Comparison of ENCODE assay signal across 16 mouse cellular contexts in the genomic region with DNA sequence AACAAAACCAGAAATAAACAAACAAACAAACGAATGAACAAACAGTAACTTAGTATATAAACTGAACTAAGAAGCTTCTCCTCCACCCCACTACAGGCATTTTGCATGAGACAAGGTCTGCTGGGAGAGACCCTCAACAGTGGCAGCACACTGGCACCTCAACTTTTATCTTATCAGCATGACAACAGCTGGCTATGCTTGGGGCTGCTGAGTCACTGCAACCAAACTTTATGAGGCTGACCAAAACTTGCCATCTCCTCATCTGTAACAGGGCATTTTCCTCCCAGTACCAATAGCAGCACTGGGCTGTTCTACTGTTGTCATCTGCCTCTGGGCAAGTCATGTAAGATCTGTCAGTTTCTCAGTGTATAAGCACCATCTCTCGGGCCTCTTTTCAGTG. TPM values are rescaled to one million over a fixed set of nuclear protein-coding genes. Genes with fewer than 3 reads are reported as not detected.
DNase-seq lines count a peak whose midpoint lies in the region; ATAC-seq and TF ChIP-seq lines count a peak whose summit lies in the region.
"Had no signal": no experiment of that assay in that cellular context is flagged by ENCODE, and none has a peak within 500 bp of the region (broad histone marks: within the 10 kb centered on the region; RNA-seq: fewer than 3 reads in every experiment).

No protein-coding gene starts in this region.

- intact Hi-C loops in heart, adult 2 months (cut with DNase I), result loop anchor here (10.0 kb wide), 1 partner anchor 984 kb away; the partner anchor contains the start of gene Rpl38

- peak overlapping the region; percentile 95 for H3K4me3 ChIP-seq in heart, embryonic 13.5 days
- no peak overlapping the region for H3K4me3 ChIP-seq in heart, adult 2 months
- H3K4me3 ChIP-seq in liver, embryonic 11.5 days (ENCODE audit: low read depth, low read length), result peak overlapping the region; percentile 73
- no peak overlapping the region for H3K4me3 ChIP-seq in thymus, adult 2 months (ENCODE audit: control insufficient read depth, insufficient read depth, low read length)
- H3K4me3 ChIP-seq: heart, embryonic 15.5 days; hindbrain, embryonic 15.5 days; layer of hippocampus, adult 2 months had no signal

- no peak for TF ChIP-seq EP300 in heart, adult 2 months (IDR thresholded peaks at IDR 0.05; ENCODE audit: insufficient read depth, low read depth, low read length)

- peak overlapping the region; percentile 82 for H3K4me2 ChIP-seq in heart, embryonic 13.5 days
- H3K4me2 ChIP-seq in liver, embryonic 11.5 days, result peak overlapping the region; percentile 77
- H3K4me2 ChIP-seq: hindbrain, embryonic 15.5 days; midbrain, embryonic 13.5 days had no signal

- H3K9ac ChIP-seq in heart, embryonic 13.5 days, result peak overlapping the region; percentile 34
- H3K9ac ChIP-seq in heart, adult 2 months (ENCODE audit: low read depth, low read length), result no peak overlapping the region
- H3K9ac ChIP-seq in liver, embryonic 11.5 days (ENCODE audit: low read depth, low read length), result peak overlapping the region; percentile 47
- H3K9ac ChIP-seq: hindbrain, embryonic 15.5 days; midbrain, embryonic 13.5 days had no signal

- peak; percentile 6; the same call in 1 of the 2 replicates for ATAC-seq in heart, embryonic 13.5 days (ENCODE audit: extremely low read depth, insufficient number of reproducible peaks, low FRiP score, low TSS enrichment)
- peak; percentile 71 for ATAC-seq in liver, embryonic 11.5 days (replicated peaks; ENCODE audit: low FRiP score)
- ATAC-seq: lung, postnatal 0 days; midbrain, embryonic 13.5 days had no signal

- peak overlapping the region; percentile 99 for H3K27ac ChIP-seq in heart, embryonic 13.5 days (replicated peaks)
- no peak overlapping the region for H3K27ac ChIP-seq in heart, adult 2 months
- H3K27ac ChIP-seq in liver, embryonic 11.5 days (ENCODE audit: low read depth, low read length), result peak overlapping the region; percentile 86
- no peak overlapping the region for H3K27ac ChIP-seq in thymus, adult 2 months (ENCODE audit: control insufficient read depth, insufficient read depth, low read length)
- H3K27ac ChIP-seq: heart, embryonic 15.5 days; hindbrain, embryonic 15.5 days; layer of hippocampus, adult 2 months; midbrain, embryonic 13.5 days had no signal

- TF ChIP-seq CTCF in heart, adult 2 months (IDR thresholded peaks at IDR 0.05), result no peak
- TF ChIP-seq CTCF in thymus, adult 2 months (IDR thresholded peaks at IDR 0.05; ENCODE audit: borderline replicate concordance, control insufficient read depth, extremely low read depth, insufficient read depth, low read length, poor library complexity), result no peak

- no peak for DNase-seq in heart, adult 2 months
- DNase-seq in 3T3-L1 (ENCODE audit: low read depth, low spot score), result peak; percentile 40
- peak; percentile 72 for DNase-seq in MEL-GATA-1-ER (ENCODE audit: extremely low read depth, low read depth)
- DNase-seq in liver, embryonic 11.5 days (ENCODE audit: low spot score), result no peak
- no peak for DNase-seq in thymus, adult 2 months
- DNase-seq in right cerebral cortex, postnatal 25 days, result no peak
- DNase-seq in gastrocnemius, adult 8-10 months (ENCODE audit: low spot score in 2 of 2), result no peak
- DNase-seq: adrenal gland, postnatal 10 days; retina, postnatal 1 day; thymus, postnatal 36 days had no signal

- TF ChIP-seq POLR2A in heart, adult 2 months (IDR thresholded peaks at IDR 0.05; ENCODE audit: insufficient read depth, low read depth, low read length), result no peak
- no peak for TF ChIP-seq POLR2A in thymus, adult 2 months (IDR thresholded peaks at IDR 0.05; ENCODE audit: control insufficient read depth, extremely low read depth, insufficient read depth, low read length, poor library complexity)

- WGBS in heart, embryonic 13.5 days, result 64% methylated on average over 2 of the region's 2 CpGs
- 72% methylated on average over 2 of the region's 2 CpGs for WGBS in heart, adult 2 months
- WGBS in liver, embryonic 11.5 days, result 56% methylated on average over 2 of the region's 2 CpGs
- WGBS in thymus, adult 2 months, result 95% methylated on average over 2 of the region's 2 CpGs

- peaks cover 13% of the 10 kb centered on the region for H3K36me3 ChIP-seq in heart, embryonic 13.5 days
- no peaks in the 10 kb centered on the region for H3K36me3 ChIP-seq in heart, adult 2 months (ENCODE audit: control insufficient read depth, insufficient read depth, low read length)
- peaks cover 6% of the 10 kb centered on the region for H3K36me3 ChIP-seq in liver, embryonic 11.5 days (ENCODE audit: control insufficient read depth, insufficient read depth, low read length)
- H3K36me3 ChIP-seq in thymus, adult 2 months (ENCODE audit: control insufficient read depth, insufficient read depth, low read length), result peaks cover 13% of the 10 kb centered on the region

- peaks cover 9% of the 10 kb centered on the region for H3K79me2 ChIP-seq in heart, adult 2 months (replicated peaks; ENCODE audit: control insufficient read depth, insufficient read depth, low read length)

- H3K4me1 ChIP-seq in heart, embryonic 13.5 days, result peaks cover 53% of the 10 kb centered on the region
- H3K4me1 ChIP-seq in heart, adult 2 months (ENCODE audit: control insufficient read depth, insufficient read depth, low read length), result peaks cover 8% of the 10 kb centered on the region; the same call in 1 of the 2 replicates
- H3K4me1 ChIP-seq in liver, embryonic 11.5 days (replicated peaks; ENCODE audit: control insufficient read depth, insufficient read depth, low read length), result peaks cover 31% of the 10 kb centered on the region
- H3K4me1 ChIP-seq in thymus, adult 2 months (replicated peaks; ENCODE audit: control insufficient read depth, insufficient read depth, low read length), result peaks cover 5% of the 10 kb centered on the region

- no peaks in the 10 kb centered on the region for H3K27me3 ChIP-seq in heart, embryonic 13.5 days (replicated peaks)
- H3K27me3 ChIP-seq in heart, adult 2 months (ENCODE audit: control insufficient read depth, insufficient read depth, low read length), result no peaks in the 10 kb centered on the region
- H3K27me3 ChIP-seq in liver, embryonic 11.5 days (replicated peaks; ENCODE audit: control insufficient read depth, insufficient read depth, low read length), result no peaks in the 10 kb centered on the region
- no peaks in the 10 kb centered on the region for H3K27me3 ChIP-seq in thymus, adult 2 months (ENCODE audit: control insufficient read depth, insufficient read depth, low read length)
- H3K27me3 ChIP-seq: heart, embryonic 15.5 days; hindbrain, embryonic 15.5 days; midbrain, embryonic 13.5 days had no signal

- H3K9me3 ChIP-seq in heart, embryonic 13.5 days, result no peaks in the 10 kb centered on the region
- H3K9me3 ChIP-seq in liver, embryonic 11.5 days (ENCODE audit: control insufficient read depth, low read length), result no peaks in the 10 kb centered on the region
- H3K9me3 ChIP-seq: heart, embryonic 15.5 days; hindbrain, embryonic 15.5 days; midbrain, embryonic 13.5 days had no signal

RNA-seq across cellular contexts. Expression of gene Fam104a, which starts 3.0 kb away (rescaled TPM):
- polyA plus RNA-seq in heart, embryonic 13.5 days (2015; fragmentation: Nextera tagmentation; extraction: Ambion mirVana), result 43.9 and 46.5 TPM in 2 replicates
- total RNA-seq in heart, adult 2 months (2021), result 10 to 100 TPM; 15.3 to 16.4 TPM
- polyA plus RNA-seq in heart, adult 2 months (2012; rRNA removed), result 10.7 and 12.4 TPM in 2 replicates
- polyA plus RNA-seq in liver, embryonic 11.5 days (2014; fragmentation: Nextera tagmentation; extraction: Ambion mirVana), result 58.7 and 62.3 TPM in 2 replicates
- polyA plus RNA-seq in thymus, adult 2 months (2012; rRNA removed), result 44.7 and 51.6 TPM in 2 replicates
- 10 to 100 TPM; 30.8 to 41.7 (median 36.1) TPM for total RNA-seq in gastrocnemius, adult 8-10 months (2022)

RNA-seq across cellular contexts. Expression of gene D11Wsu47e, which starts 3.3 kb away (rescaled TPM):
- 15.1 and 16.0 TPM in 2 replicates for polyA plus RNA-seq in heart, embryonic 13.5 days (2015; fragmentation: Nextera tagmentation; extraction: Ambion mirVana)
- 1 to 10 TPM; 5.8 to 6.4 TPM for total RNA-seq in heart, adult 2 months (2021)
- 4.7 and 7.8 TPM in 2 replicates for polyA plus RNA-seq in heart, adult 2 months (2012; rRNA removed)
- 22.4 and 22.9 TPM in 2 replicates for polyA plus RNA-seq in liver, embryonic 11.5 days (2014; fragmentation: Nextera tagmentation; extraction: Ambion mirVana)
- 13.6 TPM in 2 replicates for polyA plus RNA-seq in thymus, adult 2 months (2012; rRNA removed)
- total RNA-seq in gastrocnemius, adult 8-10 months (2022), result 1 to 10 TPM; 3.3 to 5.0 (median 4.4) TPM

RNA-seq across cellular contexts. Expression of gene Cpsf4l, which starts 28.9 kb away (rescaled TPM):
- 0.24 TPM in 1 of 2 replicates, not detected in the other for polyA plus RNA-seq in heart, embryonic 13.5 days (2015; fragmentation: Nextera tagmentation; extraction: Ambion mirVana)
- not detected for total RNA-seq in heart, adult 2 months (2021)
- polyA plus RNA-seq in heart, adult 2 months (2012; rRNA removed), result 0.18 TPM in 1 of 2 replicates, not detected in the other
- polyA plus RNA-seq in liver, embryonic 11.5 days (2014; fragmentation: Nextera tagmentation; extraction: Ambion mirVana), result 0.18 and 0.29 TPM in 2 replicates
- polyA plus RNA-seq in thymus, adult 2 months (2012; rRNA removed), result 0.84 and 1.4 TPM in 2 replicates
- not detected for total RNA-seq in gastrocnemius, adult 8-10 months (2022)
- total RNA-seq: layer of hippocampus, adult 2 months had no signal

RNA-seq across cellular contexts. Expression of gene Slc39a11, which starts 31.1 kb away (rescaled TPM):
- polyA plus RNA-seq in heart, embryonic 13.5 days (2015; fragmentation: Nextera tagmentation; extraction: Ambion mirVana), result 15.2 and 16.8 TPM in 2 replicates
- total RNA-seq in heart, adult 2 months (2021), result 1 to 10 TPM; 2.6 to 2.7 TPM
- 3.7 and 5.6 TPM in 2 replicates for polyA plus RNA-seq in heart, adult 2 months (2012; rRNA removed)
- 20.9 TPM in 2 replicates for polyA plus RNA-seq in liver, embryonic 11.5 days (2014; fragmentation: Nextera tagmentation; extraction: Ambion mirVana)
- 18.0 and 19.0 TPM in 2 replicates for polyA plus RNA-seq in thymus, adult 2 months (2012; rRNA removed)
- total RNA-seq in gastrocnemius, adult 8-10 months (2022), result 1 to 10 TPM; 2.1 to 2.6 (median 2.2) TPM

RNA-seq across cellular contexts. Expression of gene Cog1, which starts 32.0 kb away (rescaled TPM):
- 15.5 and 16.6 TPM in 2 replicates for polyA plus RNA-seq in heart, embryonic 13.5 days (2015; fragmentation: Nextera tagmentation; extraction: Ambion mirVana)
- 10 to 100 TPM; 16.9 to 18.6 TPM for total RNA-seq in heart, adult 2 months (2021)
- polyA plus RNA-seq in heart, adult 2 months (2012; rRNA removed), result 25.2 and 32.7 TPM in 2 replicates
- 24.0 and 24.7 TPM in 2 replicates for polyA plus RNA-seq in liver, embryonic 11.5 days (2014; fragmentation: Nextera tagmentation; extraction: Ambion mirVana)
- 66.4 and 67.4 TPM in 2 replicates for polyA plus RNA-seq in thymus, adult 2 months (2012; rRNA removed)
- 10 to 100 TPM; 18.4 to 24.6 (median 20.6) TPM for total RNA-seq in gastrocnemius, adult 8-10 months (2022)

Comparison
In these comparisons a context has a peak if more than half of its experiments do, and no peak if none do; other contexts are left out.
1. H3K27ac ChIP-seq: peak in heart, embryonic 13.5 days (single experiment) and liver, embryonic 11.5 days (single experiment); none in heart, adult 2 months (single experiment) and thymus, adult 2 months (single experiment).
2. H3K4me3 ChIP-seq: peak in heart, embryonic 13.5 days (single experiment) and liver, embryonic 11.5 days (single experiment); none in heart, adult 2 months (single experiment) and thymus, adult 2 months (single experiment).
3. DNase-seq: peak in 3T3-L1 (single experiment) and MEL-GATA-1-ER (single experiment); none in heart, adult 2 months (0 of 2), liver, embryonic 11.5 days (single experiment), thymus, adult 2 months (single experiment), right cerebral cortex, postnatal 25 days (single experiment) and gastrocnemius, adult 8-10 months (0 of 2).